8 mouse cellular contexts compared by ENCODE assay signal in the genomic region with DNA sequence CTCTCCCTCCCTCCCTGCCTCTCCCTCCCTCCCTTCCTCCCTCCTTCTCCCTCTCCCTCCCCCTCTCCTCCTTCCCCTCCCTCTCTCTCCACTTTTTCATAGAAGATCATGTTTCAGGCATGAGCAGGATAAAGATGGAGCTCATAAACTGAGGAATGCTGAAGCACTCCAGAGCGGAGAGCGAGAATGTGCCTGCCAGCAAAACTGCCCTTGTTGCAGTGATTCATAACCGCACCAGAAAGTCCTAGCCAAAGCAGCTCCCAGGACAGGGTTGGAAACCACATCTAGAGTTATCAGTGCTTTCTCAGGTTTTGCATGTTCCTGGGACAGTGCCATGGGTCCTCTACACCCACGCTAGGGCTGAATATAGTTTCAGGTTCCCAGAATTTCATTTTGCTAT.
DNase-seq lines count a peak whose midpoint lies in the region; ATAC-seq lines count a peak whose summit lies in the region.

No protein-coding gene starts in this region.

- H3K27ac ChIP-seq in heart, embryonic 13.5 days (replicated peaks), result peak overlapping the region; percentile 24; the same call in 1 of the 2 replicates
- H3K27ac ChIP-seq in limb, embryonic 11.5 days (replicated peaks; ENCODE audit: low read depth, low read length), result no peak overlapping the region; the same call in 1 of the 2 replicates
- no peak overlapping the region for H3K27ac ChIP-seq in midbrain, embryonic 11.5 days (ENCODE audit: low read depth, low read length)

- 0 out of 2 replicates have a peak overlapping the region, but pooled peaks have one; percentile 16 for H3K4me2 ChIP-seq in heart, embryonic 13.5 days
- no peak overlapping the region for H3K4me2 ChIP-seq in limb, embryonic 11.5 days (ENCODE audit: low read depth, severe bottlenecking)
- H3K4me2 ChIP-seq in midbrain, embryonic 11.5 days, result no peak overlapping the region

- H3K4me3 ChIP-seq in heart, embryonic 13.5 days, result no peak overlapping the region
- no peak overlapping the region for H3K4me3 ChIP-seq in limb, embryonic 11.5 days (ENCODE audit: low read depth, low read length)
- H3K4me3 ChIP-seq in midbrain, embryonic 11.5 days (ENCODE audit: low read depth, low read length), result no peak overlapping the region

- H3K9me3 ChIP-seq in heart, embryonic 13.5 days, result no peaks in the 10 kb centered on the region
- H3K9me3 ChIP-seq in limb, embryonic 11.5 days (ENCODE audit: control insufficient read depth, low read length), result no peaks in the 10 kb centered on the region
- no peaks in the 10 kb centered on the region for H3K9me3 ChIP-seq in midbrain, embryonic 11.5 days (ENCODE audit: control insufficient read depth, low read length)

- no peak overlapping the region for H3K9ac ChIP-seq in heart, embryonic 13.5 days
- H3K9ac ChIP-seq in limb, embryonic 11.5 days (ENCODE audit: low read length), result no peak overlapping the region
- H3K9ac ChIP-seq in midbrain, embryonic 11.5 days (ENCODE audit: low read length), result no peak overlapping the region

- DNase-seq in adrenal gland, postnatal 14 days, result peak; percentile 14
- DNase-seq in adrenal gland, postnatal 25 days, result no peak
- DNase-seq in embryo, embryonic 11.5 days (ENCODE audit: low read depth, low spot score), result peak; percentile 32
- peak; percentile 60 for DNase-seq in limb, embryonic 11.5 days (ENCODE audit: low spot score)
- DNase-seq in midbrain, embryonic 11.5 days (ENCODE audit: low spot score, missing footprints), result no peak
- no peak for DNase-seq in MN1 (ENCODE audit: low spot score)
- DNase-seq in cerebellum, adult 8-10 months, result no peak

- H3K36me3 ChIP-seq in heart, embryonic 13.5 days, result no peaks in the 10 kb centered on the region
- no peaks in the 10 kb centered on the region for H3K36me3 ChIP-seq in limb, embryonic 11.5 days (ENCODE audit: control insufficient read depth, insufficient read depth, low read length)
- no peaks in the 10 kb centered on the region for H3K36me3 ChIP-seq in midbrain, embryonic 11.5 days (ENCODE audit: control insufficient read depth, insufficient read depth, low read length)

- H3K27me3 ChIP-seq in heart, embryonic 13.5 days (replicated peaks), result no peaks in the 10 kb centered on the region
- H3K27me3 ChIP-seq in limb, embryonic 11.5 days (ENCODE audit: control insufficient read depth, insufficient read depth, low read length), result no peaks in the 10 kb centered on the region
- H3K27me3 ChIP-seq in midbrain, embryonic 11.5 days (ENCODE audit: control insufficient read depth, insufficient read depth, low read length), result no peaks in the 10 kb centered on the region

- ATAC-seq in heart, embryonic 13.5 days (ENCODE audit: extremely low read depth, insufficient number of reproducible peaks, low FRiP score, low TSS enrichment), result no peak
- peak; percentile 87 for ATAC-seq in limb, embryonic 11.5 days (ENCODE audit: insufficient number of reproducible peaks, low FRiP score, low TSS enrichment, low read depth)
- no peak for ATAC-seq in midbrain, embryonic 11.5 days (ENCODE audit: low FRiP score)

- 39% methylated on average over 4 of the region's 4 CpGs for WGBS in heart, embryonic 13.5 days
- WGBS in limb, embryonic 11.5 days, result 26% methylated on average over 4 of the region's 4 CpGs
- WGBS in midbrain, embryonic 11.5 days, result 83% methylated on average over 4 of the region's 4 CpGs

- H3K4me1 ChIP-seq in heart, embryonic 13.5 days, result peaks cover 7% of the 10 kb centered on the region; the same call in 1 of the 2 replicates
- H3K4me1 ChIP-seq in limb, embryonic 11.5 days (ENCODE audit: control insufficient read depth, insufficient read depth, low read length), result no peaks in the 10 kb centered on the region
- no peaks in the 10 kb centered on the region for H3K4me1 ChIP-seq in midbrain, embryonic 11.5 days (ENCODE audit: control insufficient read depth, insufficient read depth, low read length)

Comparison
In these comparisons a context has a peak if more than half of its experiments do, and no peak if none do; other contexts are left out.
1. DNase-seq: peak in adrenal gland, postnatal 14 days (single experiment), embryo, embryonic 11.5 days (single experiment) and limb, embryonic 11.5 days (single experiment); none in adrenal gland, postnatal 25 days (single experiment), midbrain, embryonic 11.5 days (single experiment), MN1 (single experiment) and cerebellum, adult 8-10 months (single experiment).